Mouse (Mus musculus) CD8-positive naive resting alpha-beta T cell, adult 57 days (primary cell): ENCODE data around the gene Nit2. TPM values are rescaled to one million over a fixed set of nuclear protein-coding genes. Genes with fewer than 3 reads are reported as not detected.

Experiments
- total RNA-seq: library from RNA; stranded (reverse); gene quantifications from one replicate; pipeline ENCODE4 v1.2.4, GENCODE M21; 2023

Nit2 gene
- total RNA-seq, result 18.8 TPM

DNA sequence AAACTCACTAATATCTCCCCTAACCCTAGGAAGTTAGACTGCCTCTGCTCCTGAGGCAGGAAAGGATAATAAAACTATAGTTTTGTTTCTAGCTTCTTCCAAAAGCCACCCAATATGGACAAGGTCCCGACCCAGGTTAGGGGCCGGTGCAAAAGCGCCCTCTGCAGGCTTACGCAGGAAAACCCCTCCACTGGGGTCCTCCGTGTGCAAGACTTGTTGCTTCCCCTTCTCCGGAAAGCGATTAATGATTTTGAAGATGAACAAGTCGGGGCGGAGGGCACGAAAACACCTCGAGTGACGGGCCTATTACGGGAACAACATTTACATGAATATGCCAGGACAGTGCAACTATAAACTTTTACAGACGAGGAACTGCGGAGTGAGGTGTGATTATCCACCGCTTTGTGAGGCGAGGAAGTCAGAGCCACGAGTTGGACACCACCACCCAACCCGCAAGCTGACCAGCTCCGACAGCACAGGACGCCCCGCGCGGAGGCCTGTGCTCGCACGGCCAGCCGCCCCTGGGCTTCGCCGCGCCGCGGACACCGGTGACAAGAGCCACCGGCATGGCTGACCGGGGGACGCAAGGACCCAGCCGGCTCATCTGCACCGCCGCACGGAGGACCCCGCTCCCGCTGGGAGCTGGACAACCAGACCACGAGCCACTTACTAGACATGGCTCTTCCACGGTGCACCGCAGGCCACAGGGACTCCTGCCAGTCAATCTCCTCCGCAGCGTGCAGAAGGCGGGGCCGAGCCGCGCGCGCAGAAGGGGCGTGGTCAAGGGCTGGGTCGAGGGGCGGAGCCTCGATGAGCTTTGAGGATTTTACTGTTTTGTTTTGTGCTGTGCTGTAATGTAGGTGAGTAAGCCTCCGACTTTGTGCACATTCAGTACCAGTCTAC is at the start of gene Nit2:
Gene Nit2, minus strand, starts transcription at position 731 of the 903 bp plus-strand sequence.

DNA sequence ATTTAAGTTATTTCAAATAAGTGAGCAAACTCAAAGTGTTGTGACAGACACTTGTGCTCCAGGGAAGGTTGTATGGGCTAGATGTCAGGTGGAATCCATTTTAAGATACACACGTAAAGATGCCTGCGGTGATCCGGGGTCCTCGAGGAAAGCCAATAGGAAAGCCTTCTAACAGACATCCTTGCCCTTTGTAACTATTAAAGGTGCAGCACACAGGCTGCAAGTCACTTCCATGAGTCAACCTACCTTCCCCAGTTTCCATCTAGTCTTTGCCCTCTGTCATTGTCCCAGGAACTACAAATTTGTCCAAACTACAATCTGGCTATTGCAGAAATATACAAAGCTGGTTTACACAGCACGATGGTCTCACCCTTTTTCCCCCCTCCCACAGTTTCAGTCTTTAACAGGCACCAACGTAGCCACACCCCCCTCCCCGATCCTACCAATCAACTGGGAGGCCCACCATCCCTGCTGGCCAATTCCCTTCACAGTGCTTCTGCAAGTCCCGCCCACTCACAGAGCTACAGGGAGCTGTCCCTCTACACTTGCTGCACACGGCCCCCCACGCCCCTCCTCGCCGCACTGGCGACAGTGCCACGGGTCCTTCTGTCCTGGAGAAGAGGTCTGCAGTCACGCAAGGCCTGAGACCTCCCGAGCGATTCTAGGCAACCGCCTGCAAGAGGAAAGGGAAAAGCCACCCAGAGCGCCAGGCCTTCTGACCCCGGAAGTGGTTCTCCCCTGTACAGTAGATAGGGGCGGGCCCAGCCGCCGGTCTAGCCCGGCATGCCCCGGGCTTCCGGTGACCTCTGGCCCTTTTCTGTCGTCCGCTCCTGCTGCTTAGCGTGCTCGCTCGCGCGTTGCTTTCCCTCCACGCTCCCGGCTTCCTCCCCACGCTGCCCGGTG is 46.0 kb downstream of the Nit2 start, which contains the start of gene Tomm70a:
Gene Tomm70a, plus strand, starts transcription at position 791 of the 903 bp plus-strand sequence.

Other genes with a start within 250 kb of the Nit2 start
- not detected for gene Lnp1, start 239.3 kb downstream of the Nit2 start, total RNA-seq
- not detected for gene Tmem45a2, start 96.0 kb downstream of the Nit2 start, total RNA-seq
- gene Tomm70a, start 45.6 kb downstream of the Nit2 start, total RNA-seq, result 29.9 TPM
- gene Tbc1d23, start 64.2 kb upstream of the Nit2 start, total RNA-seq, result 48.5 TPM
- gene Tmem30c, start 125.5 kb upstream of the Nit2 start, total RNA-seq, result not detected
- 83.4 TPM for gene Filip1l, start 185.8 kb upstream of the Nit2 start, total RNA-seq